7 mouse cellular contexts compared by ENCODE assay signal in genomic region chr4:62619965-62620244, GRCm38 (mm10).
DNase-seq lines count a peak whose midpoint lies in the region; ATAC-seq and TF ChIP-seq lines count a peak whose summit lies in the region.

No protein-coding gene starts in this region.

- peak overlapping the region; percentile 81 for H3K27ac ChIP-seq in left cerebral cortex, adult 2 months
- peak overlapping the region; percentile 88 for H3K27ac ChIP-seq in forebrain, embryonic 12.5 days
- H3K27ac ChIP-seq in intestine, embryonic 15.5 days: peak overlapping the region; percentile 51; the same call in 1 of the 2 replicates
- peak overlapping the region; percentile 58 for H3K27ac ChIP-seq in neural tube, embryonic 14.5 days (ENCODE audit: low read depth, low read length)

- H3K4me3 ChIP-seq in left cerebral cortex, adult 2 months: peak overlapping the region; percentile 41
- peak overlapping the region; percentile 13; the same call in 1 of the 2 replicates for H3K4me3 ChIP-seq in forebrain, embryonic 12.5 days (replicated peaks)
- peak overlapping the region; percentile 10 for H3K4me3 ChIP-seq in intestine, embryonic 15.5 days (replicated peaks)
- H3K4me3 ChIP-seq in neural tube, embryonic 14.5 days (ENCODE audit: low read depth, low read length): no peak overlapping the region

- intact Hi-C loops in left cerebral cortex, adult 2 months (cut with DNase I): no loop called here
- intact Hi-C loops in left cerebral cortex, postnatal 14 days (cut with DNase I): no loop called here

- H3K9me3 ChIP-seq in forebrain, embryonic 12.5 days: no peaks in the 10 kb centered on the region
- no peaks in the 10 kb centered on the region for H3K9me3 ChIP-seq in intestine, embryonic 15.5 days
- no peaks in the 10 kb centered on the region for H3K9me3 ChIP-seq in neural tube, embryonic 14.5 days (ENCODE audit: control insufficient read depth, low read length)

- H3K36me3 ChIP-seq in forebrain, embryonic 12.5 days (replicated peaks): peaks cover 4% of the 10 kb centered on the region; the same call in 1 of the 2 replicates
- H3K36me3 ChIP-seq in intestine, embryonic 15.5 days: no peaks in the 10 kb centered on the region
- no peaks in the 10 kb centered on the region for H3K36me3 ChIP-seq in neural tube, embryonic 14.5 days (ENCODE audit: control insufficient read depth, insufficient read depth, low read length)

- no peak for TF ChIP-seq CTCF in left cerebral cortex, adult 2 months (IDR thresholded peaks at IDR 0.05)

- WGBS in forebrain, embryonic 12.5 days: 91% methylated on average over 3 of the region's 3 CpGs
- WGBS in intestine, embryonic 15.5 days: 86% methylated on average over 3 of the region's 3 CpGs
- WGBS in neural tube, embryonic 14.5 days: 80% methylated on average over 3 of the region's 3 CpGs

- peak overlapping the region; percentile 56 for H3K9ac ChIP-seq in forebrain, embryonic 12.5 days
- no peak overlapping the region for H3K9ac ChIP-seq in intestine, embryonic 15.5 days
- 0 out of 2 replicates have a peak overlapping the region, but pooled peaks have one; percentile 2 for H3K9ac ChIP-seq in neural tube, embryonic 14.5 days (replicated peaks; ENCODE audit: low read depth, low read length)

- no peak for DNase-seq in left cerebral cortex, adult 2 months (ENCODE audit: extremely low spot score in 1 of 2, low spot score in 2 of 2)
- DNase-seq in left cerebral cortex, postnatal 14 days (ENCODE audit: low spot score in 2 of 2): no peak
- no peak for DNase-seq in adrenal gland, adult 8-10 months

- no peaks in the 10 kb centered on the region for H3K27me3 ChIP-seq in forebrain, embryonic 12.5 days
- H3K27me3 ChIP-seq in intestine, embryonic 15.5 days (replicated peaks): no peaks in the 10 kb centered on the region
- no peaks in the 10 kb centered on the region for H3K27me3 ChIP-seq in neural tube, embryonic 14.5 days (ENCODE audit: control insufficient read depth, insufficient read depth, low read length)

- H3K4me2 ChIP-seq in forebrain, embryonic 12.5 days: peak overlapping the region; percentile 43
- H3K4me2 ChIP-seq in intestine, embryonic 15.5 days (replicated peaks): no peak overlapping the region
- H3K4me2 ChIP-seq in neural tube, embryonic 14.5 days (ENCODE audit: low read depth, low read length): peak overlapping the region; percentile 19; the same call in 1 of the 2 replicates

- H3K4me1 ChIP-seq in forebrain, embryonic 12.5 days: peaks cover 46% of the 10 kb centered on the region
- peaks cover 19% of the 10 kb centered on the region for H3K4me1 ChIP-seq in intestine, embryonic 15.5 days (replicated peaks)
- H3K4me1 ChIP-seq in neural tube, embryonic 14.5 days (ENCODE audit: control insufficient read depth, insufficient read depth, low read length): peaks cover 21% of the 10 kb centered on the region

- ATAC-seq in forebrain, embryonic 12.5 days (ENCODE audit: low FRiP score): no peak
- ATAC-seq in intestine, embryonic 15.5 days: no peak
- ATAC-seq in neural tube, embryonic 14.5 days (ENCODE audit: low read depth): no peak
- no peak for ATAC-seq in inflammation-experienced regulatory T-cells, adult 6 months
